Mouse (Mus musculus) ES-E14 (cell line): ENCODE results near the gene Scel.

Experiments
- CHD2 ChIP-seq: IDR thresholded peaks from 2 replicates; pipeline ENCODE4 v1.6.1; 2014; ENCODE audit warnings: mild to moderate bottlenecking, low read depth, low read length, inconsistent platforms
- HCFC1 ChIP-seq: IDR thresholded peaks from 2 replicates; pipeline ENCODE4 v1.6.1; 2012; ENCODE audit warnings: low read length, inconsistent platforms, borderline replicate concordance; ENCODE audit not compliant: insufficient read depth
- MAFK ChIP-seq: IDR thresholded peaks from 2 replicates; pipeline ENCODE4 v1.6.1; 2014; ENCODE audit warnings: mild to moderate bottlenecking, low read depth, low read length, inconsistent platforms; ENCODE audit not compliant: insufficient read depth
- ZC3H11A ChIP-seq: IDR thresholded peaks from 2 replicates; pipeline ENCODE4 v1.6.1; 2012; ENCODE audit warnings: low read depth, mild to moderate bottlenecking, inconsistent platforms, low read length, borderline replicate concordance
- ZNF384 ChIP-seq: IDR thresholded peaks from 2 replicates; pipeline ENCODE4 v1.6.1; 2012; ENCODE audit warnings: low read depth, low read length, inconsistent platforms

- TF ChIP-seq CHD2 (no peak), ZC3H11A (no peak), MAFK (no peak), ZNF384 (no peak), HCFC1 (0 out of 2 replicates have a peak, but pooled peaks have one; percentile 25)
Observed at GRCm38 (mm10) chr14:103649896-103650334, 136.8 kb downstream of the Scel start, which contains the start of gene Slain1.
